In the genomic region with DNA sequence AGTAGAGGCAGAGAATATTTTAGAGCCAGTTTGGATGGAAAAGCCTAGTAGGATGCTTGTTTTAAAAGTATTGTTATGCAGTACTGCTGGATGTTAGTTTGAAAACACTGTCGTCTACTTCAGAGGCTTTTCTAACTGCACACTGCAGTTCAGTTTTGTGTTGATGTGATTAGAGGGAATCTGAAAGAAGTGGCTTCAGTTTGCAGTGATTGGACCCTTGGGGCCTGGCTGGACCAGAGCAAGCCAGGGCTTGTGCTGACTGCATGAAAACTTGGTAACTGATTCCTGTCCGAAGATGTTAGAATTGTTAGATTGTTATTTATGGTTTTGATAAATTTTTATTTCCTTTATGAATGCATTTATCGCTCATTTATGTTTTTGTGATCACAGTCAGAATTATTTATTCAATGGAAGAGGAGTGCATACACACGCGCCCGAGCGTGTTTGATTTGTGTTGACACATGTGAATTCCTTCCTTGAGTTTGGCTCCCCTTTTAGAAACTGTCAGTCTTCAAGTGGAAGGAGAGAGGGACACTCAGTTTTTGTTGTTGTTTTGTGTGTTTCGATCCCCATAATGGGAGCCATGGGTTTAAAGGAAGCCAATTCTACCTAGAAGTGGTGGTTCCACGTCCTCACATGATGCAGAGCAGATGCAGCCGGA, we compare ENCODE assay signal across 14 mouse cellular contexts.
DNase-seq lines count a peak whose midpoint lies in the region; ATAC-seq and TF ChIP-seq lines count a peak whose summit lies in the region.
"Had no signal": no experiment of that assay in that cellular context is flagged by ENCODE, and none has a peak within 500 bp of the region (broad histone marks: within the 10 kb centered on the region; RNA-seq: fewer than 3 reads in every experiment).

No protein-coding gene starts in this region.

- no peak overlapping the region for H3K9ac ChIP-seq in neural tube, embryonic 13.5 days
- H3K9ac ChIP-seq in limb, embryonic 12.5 days (replicated peaks), result no peak overlapping the region
- H3K9ac ChIP-seq: heart, embryonic 13.5 days; hindbrain, embryonic 15.5 days had no signal

- H3K4me2 ChIP-seq in neural tube, embryonic 13.5 days, result no peak overlapping the region
- no peak overlapping the region for H3K4me2 ChIP-seq in limb, embryonic 12.5 days
- H3K4me2 ChIP-seq: heart, embryonic 13.5 days; hindbrain, embryonic 15.5 days had no signal

- TF ChIP-seq CTCF in gastrocnemius, adult 2 months (IDR thresholded peaks at IDR 0.05), result no peak

- H3K27ac ChIP-seq in gastrocnemius, adult 2 months, result 0 out of 2 replicates have a peak overlapping the region, but pooled peaks have one; percentile 6
- H3K27ac ChIP-seq in neural tube, embryonic 13.5 days (replicated peaks), result 0 out of 2 replicates have a peak overlapping the region, but pooled peaks have one; percentile 13
- peak overlapping the region; percentile 35; the same call in 1 of the 2 replicates for H3K27ac ChIP-seq in limb, embryonic 12.5 days
- H3K27ac ChIP-seq: heart, embryonic 13.5 days; hindbrain, embryonic 15.5 days had no signal

- DNase-seq in gastrocnemius, adult 2 months, result peak; percentile 51
- DNase-seq in gastrocnemius, postnatal 10 days, result no peak
- no peak for DNase-seq in neural tube, embryonic 10.5 days (ENCODE audit: extremely low spot score, low spot score)
- DNase-seq in thymus, postnatal 0 days (ENCODE audit: low spot score), result no peak
- no peak for DNase-seq in cerebellum, adult 8-10 months
- no peak for DNase-seq in thymus, adult 18-20 months
- DNase-seq: cerebellum, postnatal 25 days; layer of hippocampus, adult 9-11 months; liver; thymus, postnatal 14 days had no signal

- no peaks in the 10 kb centered on the region for H3K36me3 ChIP-seq in neural tube, embryonic 13.5 days
- H3K36me3 ChIP-seq in limb, embryonic 12.5 days, result no peaks in the 10 kb centered on the region
- H3K36me3 ChIP-seq: heart, embryonic 13.5 days; hindbrain, embryonic 15.5 days had no signal

- peaks cover 31% of the 10 kb centered on the region for H3K4me1 ChIP-seq in neural tube, embryonic 13.5 days (replicated peaks)
- peaks cover 34% of the 10 kb centered on the region for H3K4me1 ChIP-seq in limb, embryonic 12.5 days (replicated peaks)

- intact Hi-C loops in gastrocnemius, adult 2 months (cut with DNase I), result no loop called here

- H3K27me3 ChIP-seq in neural tube, embryonic 13.5 days, result no peaks in the 10 kb centered on the region
- no peaks in the 10 kb centered on the region for H3K27me3 ChIP-seq in limb, embryonic 12.5 days
- H3K27me3 ChIP-seq: heart, embryonic 13.5 days; hindbrain, embryonic 15.5 days had no signal

- 66% methylated on average over 10 of the region's 10 CpGs for WGBS in neural tube, embryonic 13.5 days
- 57% methylated on average over 10 of the region's 10 CpGs for WGBS in limb, embryonic 12.5 days

- H3K4me3 ChIP-seq in gastrocnemius, adult 2 months, result peak overlapping the region; percentile 35
- H3K4me3 ChIP-seq in neural tube, embryonic 13.5 days, result no peak overlapping the region
- no peak overlapping the region for H3K4me3 ChIP-seq in limb, embryonic 12.5 days (replicated peaks)
- H3K4me3 ChIP-seq: heart, embryonic 13.5 days; hindbrain, embryonic 15.5 days had no signal

- H3K9me3 ChIP-seq in neural tube, embryonic 13.5 days, result no peaks in the 10 kb centered on the region
- no peaks in the 10 kb centered on the region for H3K9me3 ChIP-seq in limb, embryonic 12.5 days
- H3K9me3 ChIP-seq: heart, embryonic 13.5 days; hindbrain, embryonic 15.5 days had no signal

- no peak for ATAC-seq in neural tube, embryonic 13.5 days (ENCODE audit: low read depth)
- no peak for ATAC-seq in limb, embryonic 12.5 days (ENCODE audit: insufficient number of reproducible peaks, insufficient read depth, low FRiP score, low TSS enrichment, low read depth)
